Mouse (Mus musculus): ENCODE measurements around the gene Nrros. TPM values are rescaled to one million over a fixed set of nuclear protein-coding genes. Genes with fewer than 3 reads are reported as not detected.
A peak's percentile ranks its signal among the peaks of the same experiment; 100 is the strongest.

Nrros gene
- total RNA-seq, 2 experiments from 2014 or later: 7.6 to 8.8 TPM

DNA sequence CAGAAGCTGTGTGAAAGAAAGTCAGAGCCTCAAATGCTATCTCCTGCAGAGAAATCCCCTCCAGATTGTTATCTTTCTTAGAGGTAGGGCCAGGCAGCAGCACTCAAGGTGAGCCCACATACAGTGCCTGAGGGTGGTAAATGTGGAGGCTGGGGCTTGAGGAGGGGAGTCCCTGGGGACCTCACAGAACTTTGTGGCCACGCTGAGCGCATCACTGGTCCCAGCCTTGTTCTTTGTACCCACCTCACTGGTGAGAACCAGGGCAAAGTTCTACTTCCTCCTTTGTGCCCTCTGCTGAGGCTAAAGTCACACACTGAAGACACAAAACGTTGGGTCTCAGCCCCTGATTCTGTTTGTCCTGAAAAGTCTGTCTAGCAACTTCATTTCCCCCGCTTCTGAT is 2.0 kb downstream of the Nrros start:
- DNase-seq (ENCODE audit: low spot score in 2 of 2): no peak

DNA sequence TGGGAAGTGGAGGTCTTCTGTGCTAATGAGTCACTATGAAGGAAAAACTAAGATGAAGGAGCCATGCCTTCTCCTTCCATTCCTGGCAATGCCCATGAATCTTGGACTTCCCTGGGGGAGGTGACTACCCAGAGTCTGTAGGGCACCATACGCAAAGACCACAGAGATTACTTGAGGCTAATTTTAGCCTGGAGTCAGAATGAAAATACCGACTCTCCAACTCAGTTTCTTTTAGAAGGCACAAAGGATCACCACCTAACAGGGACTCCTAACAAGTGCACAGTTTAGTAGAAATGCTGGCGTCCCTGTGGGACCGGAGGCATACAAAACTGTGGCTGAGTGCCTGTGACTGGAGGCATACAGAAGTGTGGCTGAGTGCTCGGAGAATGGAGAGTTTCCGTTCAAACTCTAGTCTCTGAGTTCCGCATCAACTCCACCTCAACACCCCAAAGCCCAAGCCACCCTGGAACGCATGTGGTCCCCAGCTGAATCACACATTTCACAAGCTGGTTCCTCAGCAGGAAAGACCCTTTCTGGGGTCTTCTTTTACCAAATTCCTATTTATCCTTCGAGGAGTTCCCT is 4.6 kb downstream of the Nrros start:
- DNase-seq (ENCODE audit: low spot score in 2 of 2): no peak

DNA sequence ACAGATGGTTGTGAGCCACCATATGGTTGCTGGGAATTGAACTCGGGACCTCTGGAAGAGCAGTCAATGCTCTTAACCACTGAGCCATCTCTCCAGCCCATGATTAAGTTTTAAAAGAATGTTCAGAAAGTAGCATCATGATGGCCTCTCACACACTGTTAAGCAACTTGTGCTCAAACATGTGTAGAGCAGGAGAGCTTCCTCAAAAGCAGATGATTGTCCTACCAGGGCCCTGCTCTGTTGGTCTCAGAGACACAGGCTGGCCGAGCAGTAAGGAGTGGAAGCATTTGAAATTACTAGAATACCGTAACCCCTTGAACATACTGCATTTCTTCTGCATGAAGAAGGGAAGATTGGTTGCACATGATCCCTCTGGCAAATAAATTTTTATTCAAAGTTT is 6.4 kb downstream of the Nrros start:
- DNase-seq (ENCODE audit: low spot score in 2 of 2): no peak

DNA sequence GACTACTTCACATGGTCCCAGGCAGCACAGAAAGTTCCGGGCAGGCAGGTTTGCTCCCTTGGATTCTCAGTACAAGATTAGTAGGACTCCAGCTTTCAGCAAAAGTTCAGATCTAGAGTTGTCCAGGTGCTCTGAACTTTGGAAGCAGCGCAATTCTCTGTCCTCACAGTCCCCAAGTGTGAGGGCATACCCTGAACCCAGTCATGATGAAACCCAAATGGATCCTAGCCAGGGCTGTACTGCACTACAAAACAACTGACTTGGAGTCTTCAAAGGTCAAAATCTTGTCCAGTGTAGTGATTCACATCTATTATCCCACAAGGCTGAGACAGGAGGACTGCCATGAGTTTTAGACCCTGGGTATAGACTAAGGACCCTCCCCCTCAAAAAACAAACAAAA is 8.0 kb downstream of the Nrros start:
- DNase-seq (ENCODE audit: low spot score in 2 of 2): no peak

DNA sequence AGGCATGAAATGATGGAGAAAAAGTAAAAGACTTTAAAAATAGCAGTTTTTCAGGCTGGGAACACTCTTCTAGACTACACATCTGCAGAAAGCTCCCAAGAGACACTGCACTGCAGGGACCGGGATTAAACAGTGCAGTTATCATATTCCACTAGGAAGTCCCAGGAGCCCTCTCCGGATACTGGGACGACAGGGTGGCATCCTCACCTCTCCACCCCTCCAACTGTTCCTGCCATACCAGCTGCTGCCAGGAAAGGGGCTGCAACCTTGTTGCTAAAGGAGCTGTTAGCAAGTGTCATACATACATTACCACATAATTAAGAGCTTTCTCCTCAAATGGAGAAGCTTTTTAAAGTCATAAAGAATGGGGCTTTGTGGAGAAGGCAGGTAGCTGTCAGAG is 8.7 kb downstream of the Nrros start:
- DNase-seq (ENCODE audit: low spot score in 2 of 2): no peak

DNA sequence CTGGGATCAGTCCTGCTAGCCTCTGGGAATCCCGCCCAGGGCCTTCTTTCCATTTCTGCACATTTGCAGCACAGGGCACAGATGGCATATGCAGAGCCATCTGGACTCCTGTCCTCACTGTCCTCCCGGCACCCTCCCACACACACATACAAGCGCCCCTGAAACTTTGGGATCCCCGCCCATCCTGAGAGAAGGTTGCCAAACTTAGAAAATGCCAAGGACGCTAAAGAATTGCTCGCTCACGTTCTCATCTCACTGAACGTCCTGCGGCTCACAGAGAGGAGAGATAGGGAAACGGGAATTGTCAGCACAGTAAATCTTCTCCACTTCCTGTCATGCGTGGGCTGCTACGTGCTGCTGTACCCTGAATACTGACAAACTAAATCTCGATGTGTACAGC is 11.0 kb downstream of the Nrros start:
- DNase-seq (ENCODE audit: low spot score in 2 of 2): peak; percentile 67 to 68

DNA sequence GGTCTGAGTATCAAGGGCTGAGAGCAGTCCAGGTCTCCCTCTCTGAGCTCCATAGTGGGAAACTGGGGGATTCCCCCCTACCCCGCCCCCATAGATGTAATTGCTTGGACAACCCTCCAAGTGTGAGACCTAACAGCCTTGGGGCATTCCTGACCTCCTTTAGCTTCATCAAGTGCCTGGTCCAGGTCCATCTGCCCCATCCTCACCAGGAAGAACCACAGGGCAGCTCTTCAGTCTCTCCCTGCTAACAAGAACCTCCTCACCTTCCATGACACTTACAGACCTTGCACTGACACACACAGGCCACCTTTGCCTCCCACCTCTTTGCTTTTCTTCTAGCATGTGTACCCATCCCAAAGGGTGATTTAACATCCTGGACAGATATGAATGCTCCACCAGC is 11.4 kb downstream of the Nrros start:
- no peak for DNase-seq (ENCODE audit: low spot score in 2 of 2)

DNA sequence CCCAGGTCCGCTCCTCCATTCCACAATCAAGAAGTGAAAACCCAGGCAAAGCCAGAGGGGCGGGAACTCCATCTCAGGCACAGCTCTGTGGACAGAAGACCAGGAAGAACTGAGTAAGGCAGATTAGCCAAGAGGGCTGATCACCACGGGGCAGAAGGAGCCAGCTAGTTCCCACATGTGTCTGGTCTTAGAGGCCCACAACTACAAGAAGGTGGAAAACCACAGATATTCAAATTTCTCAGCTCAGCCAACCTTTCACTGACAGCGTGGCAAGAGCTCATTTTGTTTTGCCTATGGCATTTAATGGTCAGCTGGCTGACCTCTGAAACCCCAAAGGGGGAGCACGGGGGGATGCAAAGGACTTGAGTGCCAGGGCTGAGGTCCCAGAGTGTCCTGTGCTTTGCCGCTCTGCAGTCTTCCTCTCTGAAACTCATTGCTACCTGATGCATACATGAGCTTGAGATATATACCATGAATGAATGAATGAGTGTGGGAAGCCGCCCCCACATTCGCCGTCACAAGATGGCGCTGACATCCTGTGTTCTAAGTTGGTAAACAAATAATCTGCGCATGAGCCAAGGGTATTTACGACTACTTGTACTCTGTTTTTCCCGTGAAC is 17.7 kb downstream of the Nrros start:
- no peak for DNase-seq (ENCODE audit: low spot score in 2 of 2)

DNA sequence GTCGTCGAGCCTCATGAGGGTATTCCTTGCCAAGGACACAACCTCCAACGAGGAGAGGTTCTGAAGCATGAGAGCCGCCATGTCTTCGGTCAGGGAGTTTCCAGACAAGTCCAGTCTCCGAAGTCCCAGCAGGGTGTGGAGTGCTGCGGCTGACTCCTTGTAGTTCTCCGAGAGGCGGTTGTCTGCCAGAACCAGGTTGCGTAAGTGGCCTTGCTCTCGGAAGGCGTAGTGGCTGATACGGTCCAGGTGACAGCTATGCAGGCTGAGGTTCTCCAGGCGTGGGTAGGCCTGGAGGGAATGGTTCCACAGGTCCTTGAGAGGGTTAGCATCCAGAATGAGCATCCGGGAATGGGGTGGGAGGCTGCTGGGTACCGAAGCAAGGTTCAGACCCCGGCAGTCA is 20.8 kb downstream of the Nrros start:
- no peak for DNase-seq (ENCODE audit: low spot score in 2 of 2)

DNA sequence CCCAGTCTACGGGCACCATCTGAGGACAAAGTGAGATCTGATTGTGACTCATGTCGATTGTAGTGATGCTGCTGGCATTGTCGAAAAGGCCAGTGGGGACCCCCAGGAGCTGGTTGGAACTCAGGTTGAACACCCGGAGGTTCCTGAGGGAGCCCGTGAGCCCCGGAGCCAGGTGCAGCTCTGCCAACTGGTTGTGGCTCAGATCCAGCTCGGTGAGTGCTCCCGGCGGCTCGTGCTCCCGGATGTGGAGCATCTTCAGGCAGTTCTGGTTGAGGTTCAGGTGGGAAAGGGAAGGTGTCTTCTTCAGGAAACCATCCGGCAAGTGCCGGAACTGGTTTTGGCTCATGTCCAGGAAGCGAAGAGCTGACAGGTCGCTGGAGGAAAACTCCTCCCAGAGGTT is 21.6 kb downstream of the Nrros start:
- DNase-seq (ENCODE audit: low spot score in 2 of 2): no peak

DNA sequence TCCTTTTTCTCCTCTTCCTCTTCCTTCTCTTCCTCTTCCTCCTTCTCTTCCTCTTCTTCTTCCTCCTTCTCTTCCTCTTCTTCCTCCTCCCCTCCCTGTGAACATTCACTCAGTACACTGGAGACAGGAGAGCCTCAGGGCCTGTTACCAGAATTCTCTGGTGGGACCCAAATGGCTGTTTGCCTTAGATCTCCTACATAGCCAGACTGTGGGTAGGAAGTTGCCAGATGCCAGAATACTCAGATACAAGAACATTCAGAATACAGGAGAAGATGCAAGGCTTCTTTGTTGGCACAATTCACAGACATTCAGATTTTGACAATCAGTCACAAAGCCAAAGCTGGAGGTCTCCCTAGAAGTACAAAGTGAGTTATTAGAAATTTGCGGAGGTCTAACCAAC is 26.4 kb downstream of the Nrros start:
- no peak for DNase-seq (ENCODE audit: low spot score in 2 of 2)

DNA sequence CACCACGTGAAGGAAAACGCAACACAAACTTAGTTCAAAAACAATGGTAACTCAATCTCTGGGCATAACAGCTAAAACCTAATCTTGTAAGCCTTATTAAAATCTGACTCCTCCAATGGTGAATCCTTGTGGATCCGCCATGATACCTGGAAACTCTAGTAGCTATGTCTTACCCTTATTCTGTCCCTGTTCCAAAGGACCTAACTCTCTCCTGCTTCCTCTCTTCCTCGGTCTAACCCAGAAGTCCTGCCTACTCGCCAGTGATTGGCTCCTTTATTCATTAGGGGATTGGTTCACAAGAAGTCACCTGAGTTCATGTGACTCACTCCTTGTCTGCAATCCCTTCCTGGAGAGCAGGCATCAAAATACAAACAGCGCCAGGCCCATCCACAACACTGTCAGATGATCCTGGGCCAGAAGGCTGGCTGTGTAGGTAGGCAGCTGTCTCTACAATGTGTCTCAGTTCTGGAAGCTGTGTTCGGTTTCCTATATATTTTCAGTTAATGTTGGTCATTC is 29.5 kb downstream of the Nrros start:
- DNase-seq (ENCODE audit: low spot score in 2 of 2): no peak

DNA sequence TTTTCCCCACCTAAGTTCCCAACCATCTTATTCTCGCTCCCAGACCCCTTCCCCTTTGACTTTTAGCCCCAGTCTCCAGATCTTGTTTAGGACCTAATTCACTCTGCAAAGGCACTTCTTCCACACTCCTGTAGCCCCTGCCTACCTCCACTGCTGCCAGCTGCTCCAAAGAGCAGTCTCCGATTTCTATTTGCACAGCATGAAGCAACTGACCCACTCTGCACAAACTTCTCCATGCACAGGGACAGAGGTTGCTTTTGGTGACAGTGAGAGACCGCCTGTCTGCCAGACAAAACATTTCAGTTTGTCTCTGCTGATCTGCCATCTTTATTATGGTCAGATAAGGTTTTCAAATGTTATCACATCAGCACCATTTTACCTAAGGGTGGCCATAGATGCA is 32.2 kb downstream of the Nrros start:
- no peak for DNase-seq (ENCODE audit: low spot score in 2 of 2)

DNA sequence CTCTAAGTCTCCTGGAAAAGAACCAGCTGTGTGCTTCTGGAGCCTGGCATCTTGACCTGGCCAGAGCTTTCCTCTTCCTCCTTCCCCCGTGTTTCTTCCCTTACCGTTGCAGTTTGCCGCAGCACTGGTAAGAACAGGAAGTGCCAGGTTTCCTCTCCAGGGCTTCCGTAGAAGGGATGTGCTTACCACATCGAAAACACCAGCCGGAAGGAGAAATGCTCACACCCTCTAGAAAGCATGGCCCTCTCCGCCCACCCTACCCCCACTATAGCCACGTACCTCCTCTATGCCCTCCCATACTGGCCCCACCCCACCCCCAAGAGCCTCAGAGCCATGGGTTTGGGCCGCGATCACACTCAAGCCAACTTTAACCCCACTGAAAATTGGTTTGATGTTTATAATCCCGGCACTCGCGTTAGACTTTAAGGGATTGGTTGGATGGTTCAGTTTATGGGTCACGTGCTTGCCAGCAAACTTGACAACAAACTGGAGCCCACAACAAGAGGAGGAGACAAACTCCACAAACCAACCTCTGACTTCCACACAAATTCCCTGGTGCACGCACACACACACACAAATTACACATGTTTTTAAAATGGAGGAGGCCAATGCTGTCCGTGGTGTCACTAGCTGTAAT is 35.1 kb downstream of the Nrros start:
- no peak for DNase-seq (ENCODE audit: low spot score in 2 of 2)

DNA sequence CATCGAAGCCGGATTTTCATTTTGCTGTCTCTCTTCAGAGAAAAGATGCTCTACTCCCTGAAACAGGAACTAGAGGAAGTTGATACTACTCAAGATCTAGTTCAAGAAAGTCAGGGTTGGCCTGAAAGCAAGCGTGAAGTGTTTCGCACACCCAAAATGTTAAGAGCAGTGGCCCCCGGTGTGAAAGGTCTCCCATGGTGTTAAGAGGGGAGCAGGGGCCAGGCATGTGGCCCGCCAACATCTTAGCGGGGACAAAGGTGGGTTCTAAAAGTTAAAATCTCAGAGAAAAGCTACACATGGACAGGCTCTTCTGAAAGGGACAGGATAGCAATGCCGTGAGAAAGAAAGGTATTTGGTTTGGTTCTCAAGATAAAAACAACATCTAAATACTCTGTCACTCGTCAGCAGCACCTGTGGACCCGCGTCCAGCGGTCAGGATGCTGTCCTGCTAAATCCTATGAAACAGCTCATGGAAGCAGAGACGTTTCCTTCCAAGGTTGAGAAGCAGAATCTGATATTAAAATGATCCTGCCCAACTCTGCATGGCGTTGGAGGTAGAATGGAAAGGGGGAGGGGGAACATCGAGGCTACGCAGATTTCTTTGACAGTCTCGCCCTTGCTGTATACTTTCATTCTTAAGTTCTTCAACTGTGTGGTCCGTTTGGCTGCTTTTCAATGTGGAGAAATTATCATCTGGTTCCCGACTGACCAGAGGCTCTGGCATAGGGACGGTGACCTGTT is 35.8 kb downstream of the Nrros start:
- DNase-seq (ENCODE audit: low spot score in 2 of 2): no peak

DNA sequence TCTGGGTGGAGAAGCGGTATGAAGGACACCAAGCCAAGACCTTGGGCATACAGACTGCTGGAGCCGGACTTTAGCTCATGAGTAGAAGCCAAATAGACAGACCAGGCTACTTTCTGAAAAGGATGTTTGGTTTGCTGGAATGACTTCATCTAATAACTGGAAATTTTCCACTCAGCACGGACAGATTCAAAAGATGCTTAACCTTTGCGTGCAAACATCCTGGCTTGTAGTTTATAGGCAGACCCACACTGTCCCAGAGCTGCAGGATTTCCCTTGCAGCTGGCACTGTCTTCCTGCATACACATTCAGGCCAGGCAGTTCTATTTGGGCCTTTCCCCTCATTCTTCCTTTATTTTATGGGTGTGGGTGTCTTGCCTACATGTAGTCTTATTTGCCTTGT is 38.3 kb downstream of the Nrros start:
- DNase-seq (ENCODE audit: low spot score in 2 of 2): no peak

DNA sequence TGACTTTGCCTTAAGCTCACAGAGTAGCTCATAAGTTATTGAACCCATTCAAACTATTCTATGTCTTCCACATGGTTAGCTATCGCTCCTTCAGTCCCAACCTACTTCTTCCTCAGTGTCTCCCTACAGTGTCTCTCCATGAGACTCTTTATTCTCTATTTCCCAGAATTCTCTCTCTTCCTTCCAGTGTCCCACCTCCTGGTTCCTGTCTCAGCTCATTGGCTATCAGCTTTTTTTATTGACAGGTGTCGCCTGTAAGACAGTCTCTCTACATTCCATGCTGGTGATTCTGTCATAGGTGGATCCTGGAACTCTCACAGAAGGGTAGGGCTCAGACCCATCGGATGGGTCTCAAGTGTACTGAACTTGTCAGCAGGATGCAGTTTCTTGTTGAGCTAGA is 40.0 kb downstream of the Nrros start:
- DNase-seq (ENCODE audit: low spot score in 2 of 2): no peak

DNA sequence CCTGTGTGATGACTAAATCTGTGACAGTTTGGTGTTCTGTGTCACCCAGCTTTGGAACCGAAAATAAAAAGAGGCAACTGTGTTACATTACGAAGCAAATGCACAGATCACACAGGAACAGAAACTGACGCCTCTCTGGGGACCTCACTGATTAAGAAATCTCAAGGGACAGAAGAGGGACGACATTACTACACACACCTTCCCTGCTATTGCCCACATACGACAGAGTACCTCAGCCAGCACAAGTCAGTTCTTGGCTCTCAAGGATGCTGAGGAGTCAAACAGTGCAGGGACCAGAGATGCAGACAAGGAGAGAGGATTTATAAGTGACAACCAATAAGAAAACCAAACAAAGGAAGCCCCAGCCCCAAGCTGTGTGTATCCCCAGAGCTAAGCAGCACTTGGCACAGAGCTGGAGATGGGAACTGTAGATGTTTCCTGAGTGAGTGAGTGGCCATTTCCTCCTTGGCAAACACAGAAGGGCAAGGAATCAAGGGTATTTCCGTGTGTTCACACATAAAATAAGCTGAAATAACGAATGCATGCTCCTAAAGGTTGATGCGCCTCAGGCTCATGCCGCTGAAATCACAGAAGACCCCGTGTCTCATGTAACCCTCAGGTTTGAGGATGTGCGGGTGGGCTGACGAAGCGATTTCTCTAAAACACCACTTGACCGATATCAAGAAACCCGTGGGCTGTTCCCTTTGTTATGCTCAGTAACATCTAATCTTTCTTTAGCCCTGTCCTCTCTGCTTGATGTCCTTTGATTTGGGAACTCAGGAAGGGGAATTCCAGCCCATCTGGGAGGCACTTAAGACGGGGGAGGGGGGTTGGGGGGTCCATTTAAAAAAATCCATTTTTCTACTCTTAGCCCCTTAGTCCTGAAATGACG is 40.7 kb downstream of the Nrros start:
- DNase-seq (ENCODE audit: low spot score in 2 of 2): no peak

DNA sequence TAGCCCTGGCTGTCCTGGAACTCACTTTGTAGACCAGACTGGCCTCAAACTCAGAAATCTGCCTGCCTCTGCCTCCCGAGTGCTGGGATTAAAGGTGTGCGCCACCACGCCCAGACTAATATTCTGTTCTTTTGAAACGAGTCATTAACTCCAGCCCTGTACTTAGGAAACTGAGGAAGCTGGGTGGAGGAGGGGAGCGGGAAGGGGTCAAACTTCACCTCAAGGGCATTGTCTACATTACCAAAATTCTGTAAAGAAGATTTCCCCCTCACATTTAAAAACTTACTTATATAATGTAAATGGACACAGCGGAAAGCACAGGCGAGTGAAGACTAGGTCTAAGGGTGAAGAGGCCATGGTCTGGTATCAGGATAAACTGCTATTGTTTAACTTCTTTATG is 41.4 kb downstream of the Nrros start:
- no peak for DNase-seq (ENCODE audit: low spot score in 2 of 2)

DNA sequence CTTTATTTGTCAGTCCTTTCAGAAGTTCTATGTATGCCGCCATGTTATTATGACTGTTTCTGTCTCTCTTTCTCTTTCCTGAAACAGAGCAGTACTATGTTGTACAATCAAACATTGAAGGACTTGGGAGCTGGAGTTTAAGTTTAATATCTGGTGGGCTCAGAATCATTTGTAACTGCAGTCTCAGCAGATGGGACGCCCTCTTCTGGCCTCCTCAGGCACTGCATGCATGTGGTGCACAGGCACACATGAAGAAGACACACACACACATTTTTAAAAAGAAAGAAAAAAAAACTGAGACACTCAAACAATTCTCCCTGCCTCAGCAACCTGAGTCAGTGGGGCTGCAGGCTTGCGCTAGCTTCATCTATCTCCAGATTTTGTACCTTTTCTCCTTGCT is 44.9 kb downstream of the Nrros start:
- no peak for DNase-seq (ENCODE audit: low spot score in 2 of 2)

DNA sequence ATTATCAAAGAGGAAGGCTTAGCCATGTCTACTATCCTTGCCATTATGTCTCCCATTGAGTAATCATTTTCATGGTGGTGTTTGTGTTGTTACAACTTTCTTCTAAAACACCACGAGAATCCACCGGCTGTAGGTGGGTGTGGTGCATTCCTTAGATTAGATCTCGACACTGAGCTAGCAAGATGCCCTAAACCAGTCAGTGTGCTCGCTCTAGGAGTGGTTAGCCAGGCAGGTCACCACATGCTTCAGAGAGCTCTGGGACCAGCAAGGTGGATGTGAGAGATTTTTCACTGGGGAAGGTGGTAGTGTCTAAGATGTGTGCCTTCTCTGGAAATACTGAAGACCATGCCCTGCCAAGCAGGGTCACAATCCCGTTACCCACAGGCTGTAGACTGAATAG is 49.2 kb downstream of the Nrros start:
- no peak for DNase-seq (ENCODE audit: low spot score in 2 of 2)
